Mouse (Mus musculus) olfactory bulb, adult 2 months (tissue): ENCODE measurements around the gene Efnb2. TPM values are rescaled to one million over a fixed set of nuclear protein-coding genes. Genes with fewer than 3 reads are reported as not detected.

Experiments
- H3K27ac ChIP-seq: fragments of 200-500 bp; 2 replicates; pipeline ENCODE4 v1.5.1; 2012; ENCODE audit warnings: low read depth, low read length; ENCODE audit not compliant: insufficient read depth
- H3K4me1 ChIP-seq: fragments of 200-500 bp; 2 replicates; pipeline ENCODE4 v1.6.1; 2012; ENCODE audit warnings: low read length; ENCODE audit not compliant: control insufficient read depth, insufficient read depth
- H3K4me3 ChIP-seq: fragments of 200-500 bp; 2 replicates; pipeline ENCODE4 v1.5.1; 2012; ENCODE audit warnings: mild to moderate bottlenecking, low read depth, low read length, moderate library complexity; ENCODE audit not compliant: insufficient read depth
- CTCF ChIP-seq: fragments of 200-500 bp; IDR thresholded peaks from 2 replicates; pipeline ENCODE4 v1.5.1; 2012; ENCODE audit warnings: low read depth, mild to moderate bottlenecking, low read length, moderate library complexity; ENCODE audit not compliant: insufficient read depth
- POLR2A ChIP-seq: fragments of 200-500 bp; IDR thresholded peaks from 2 replicates; pipeline ENCODE4 v1.6.1; 2012; ENCODE audit warnings: mild to moderate bottlenecking, low read depth, low read length, moderate library complexity; ENCODE audit not compliant: insufficient read depth
- WGBS: fragments of 180-500 bp; shearing (Covaris S2); methylation state at CpG from one replicate; pipeline ENCODE4 v1.1.7; 2018; 5-methylcytosine and 5-hydroxymethylcytosine counted together
- polyA plus RNA-seq: library from polyadenylated mRNA; stranded (reverse); fragments of >200 nt; gene quantifications from 2 replicates; pipeline ENCODE4 v1.2.4, GENCODE M21; 2012; ENCODE audit warnings: low replicate concordance; ENCODE audit not compliant: missing spikeins, insufficient read depth, insufficient read length

Gene Efnb2
- polyA plus RNA-seq, 1 experiment, result not detected

- peaks cover 11% of the 10 kb centered on the region for H3K4me1 ChIP-seq
- no peak overlapping the region for H3K4me3 ChIP-seq
- 74% methylated on average over 12 of the region's 12 CpGs for WGBS
- TF ChIP-seq CTCF, result no peak
- TF ChIP-seq POLR2A, result no peak
- H3K27ac ChIP-seq, result no peak overlapping the region
Measured at GRCm38 (mm10) chr8:8622031-8622430, 39.0 kb downstream of the Efnb2 start.

DNA sequence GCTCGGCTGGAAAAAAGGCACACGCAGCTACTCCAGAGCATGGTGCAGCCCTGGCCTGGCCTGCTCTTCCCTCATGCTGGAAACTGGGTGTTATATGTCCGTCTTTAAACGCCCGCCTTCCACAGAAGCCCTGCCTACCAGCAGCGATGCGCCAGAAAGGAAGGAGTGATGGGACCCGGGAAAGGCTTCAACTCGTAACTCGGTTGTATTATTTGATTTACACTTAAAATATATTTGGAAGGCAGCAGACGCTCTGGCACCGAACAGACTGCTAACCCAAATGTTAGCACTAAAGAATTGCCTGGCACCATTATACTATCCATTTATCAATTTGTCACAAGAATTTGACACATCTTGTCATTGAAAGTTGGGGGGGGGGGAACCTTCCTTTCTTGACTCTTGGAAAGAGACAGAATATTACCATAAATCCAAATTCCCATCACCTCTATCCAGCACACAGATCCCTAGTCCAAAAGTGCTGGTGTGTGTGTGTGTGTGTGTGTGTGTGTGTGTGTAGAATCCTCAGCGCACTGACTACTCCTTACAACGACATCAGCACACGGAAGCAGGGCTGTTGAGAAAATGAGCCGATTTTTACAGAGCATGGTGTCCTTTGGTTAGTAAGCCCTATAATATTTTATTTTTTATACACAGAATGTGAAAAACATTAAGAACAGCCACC is 39.7 kb downstream of the Efnb2 start:
- TF ChIP-seq POLR2A (no peak), CTCF (no peak)
- Histone ChIP-seq H3K4me1 (peaks cover 11% of the 10 kb centered on the region), H3K4me3 (no peak overlapping the region), H3K27ac (no peak overlapping the region)
- 87% methylated on average over 16 of the region's 16 CpGs for WGBS

- Histone ChIP-seq H3K4me1 (peaks cover 11% of the 10 kb centered on the region), H3K27ac (no peak overlapping the region), H3K4me3 (no peak overlapping the region)
- 91% methylated on average over 21 of the region's 21 CpGs for WGBS
- TF ChIP-seq CTCF (no peak), POLR2A (no peak)
Measured at GRCm38 (mm10) chr8:8620536-8620935, 40.5 kb downstream of the Efnb2 start.

DNA sequence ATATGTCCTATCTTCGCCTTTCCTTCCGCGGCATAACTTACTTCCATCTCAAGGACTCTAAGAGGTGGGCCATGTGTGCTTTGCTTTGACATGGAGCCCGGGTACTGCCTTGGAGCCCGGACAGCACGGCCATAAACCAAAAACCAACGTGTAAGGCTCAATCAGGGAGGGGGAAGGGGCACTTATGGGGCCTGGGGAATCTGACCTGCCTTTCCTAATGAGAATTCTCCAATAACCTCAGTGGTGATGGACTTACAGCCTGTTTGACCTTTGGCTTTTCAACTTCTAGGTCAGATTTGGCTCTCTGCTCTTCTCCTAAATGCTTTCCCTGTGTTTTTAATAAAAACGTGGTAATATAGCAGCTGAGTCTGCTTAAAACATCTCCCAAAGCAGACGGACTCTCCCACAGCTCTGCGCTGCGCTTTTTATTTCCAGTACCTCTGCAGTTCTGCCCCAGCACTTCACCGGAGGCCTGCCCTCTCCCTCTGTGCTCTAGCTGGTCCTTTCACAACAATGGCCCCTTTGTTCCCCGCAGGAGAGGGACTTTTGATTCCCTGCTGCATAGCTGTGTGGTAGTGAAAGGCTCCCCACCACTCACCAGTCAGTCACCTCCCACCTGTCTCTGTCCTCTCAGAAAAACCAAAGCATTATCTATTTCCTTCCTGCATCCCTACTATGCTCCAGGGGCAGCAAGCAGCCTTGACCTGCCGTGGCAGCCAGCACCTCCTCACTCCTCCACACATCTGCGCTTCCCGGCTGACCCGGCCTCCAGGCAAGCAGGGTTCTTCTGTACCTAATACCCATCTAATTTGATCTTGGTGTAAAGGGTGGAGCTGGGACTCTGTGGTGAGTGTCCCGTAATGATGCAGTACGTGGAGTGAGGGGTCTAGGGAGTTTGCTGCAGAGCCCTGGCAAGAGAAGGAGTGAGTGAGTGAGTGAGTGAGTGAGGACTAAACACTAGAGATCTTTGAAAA is 41.5 kb downstream of the Efnb2 start:
- no peak overlapping the region for H3K4me3 ChIP-seq

GRCm38 (mm10) chr8:8613844-8614243 is 47.2 kb downstream of the Efnb2 start:
- Histone ChIP-seq H3K4me3 (no peak overlapping the region), H3K27ac (no peak overlapping the region), H3K4me1 (no peaks in the 10 kb centered on the region)
- no peak for TF ChIP-seq POLR2A
- TF ChIP-seq CTCF, result no peak
- 83% methylated on average over 1 of the region's 1 CpGs for WGBS

More for the DNA sequence above, 41.5 kb downstream of the Efnb2 start:
- TF ChIP-seq POLR2A (no peak), CTCF (no peak)
- 67% methylated on average over 19 of the region's 19 CpGs for WGBS
- Histone ChIP-seq H3K27ac (no peak overlapping the region), H3K4me1 (peaks cover 11% of the 10 kb centered on the region)

- Histone ChIP-seq H3K27ac (no peak overlapping the region), H3K4me1 (no peaks in the 10 kb centered on the region), H3K4me3 (no peak overlapping the region)
- no peak for TF ChIP-seq CTCF
- no peak for TF ChIP-seq POLR2A
- 91% methylated on average over 4 of the region's 4 CpGs for WGBS
Measured at GRCm38 (mm10) chr8:8611928-8612327, 49.1 kb downstream of the Efnb2 start.

DNA sequence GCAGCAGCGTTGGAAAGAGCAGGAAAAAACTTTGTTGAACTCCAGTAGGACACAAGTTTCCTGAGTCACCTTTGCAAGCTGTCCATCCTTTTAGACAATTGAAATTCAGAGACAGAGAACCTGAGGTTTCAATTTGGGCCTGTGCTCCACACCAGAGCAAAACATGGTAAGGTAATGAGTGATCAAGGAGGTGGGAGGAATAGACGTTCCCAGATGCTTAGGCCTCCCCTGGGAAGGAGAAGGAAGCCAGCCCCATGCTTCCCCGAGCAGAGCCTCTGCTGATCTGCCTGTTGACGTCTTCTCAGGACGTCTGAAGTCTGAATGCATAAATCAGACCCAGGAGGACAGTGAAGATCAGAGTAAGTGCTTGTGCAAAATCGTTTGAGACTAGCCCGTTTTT is 51.3 kb downstream of the Efnb2 start:
- no peaks in the 10 kb centered on the region for H3K4me1 ChIP-seq
- 60% methylated on average over 7 of the region's 7 CpGs for WGBS
- no peak overlapping the region for H3K4me3 ChIP-seq
- TF ChIP-seq CTCF, result no peak
- TF ChIP-seq POLR2A, result no peak
- no peak overlapping the region for H3K27ac ChIP-seq

DNA sequence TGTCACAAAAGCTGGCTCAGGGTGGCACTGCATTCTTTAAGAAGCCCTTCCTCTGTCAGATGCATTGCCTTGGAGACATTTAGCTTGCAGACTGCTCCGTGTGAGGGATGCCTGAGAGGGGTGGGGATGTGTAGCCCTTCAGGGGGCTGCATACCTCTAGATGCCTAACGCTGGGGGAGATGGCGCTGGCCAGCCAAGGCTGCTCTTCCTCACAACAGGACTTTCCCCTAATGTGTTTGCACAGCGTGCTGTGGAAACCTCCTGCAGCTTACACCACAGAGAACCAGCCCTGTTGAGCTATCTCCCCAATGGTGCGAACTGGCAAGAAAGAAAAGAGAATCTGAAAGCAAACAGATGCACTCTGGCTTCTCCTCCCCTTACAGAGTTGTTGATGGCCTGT is 51.9 kb downstream of the Efnb2 start:
- Histone ChIP-seq H3K27ac (no peak overlapping the region), H3K4me3 (no peak overlapping the region), H3K4me1 (no peaks in the 10 kb centered on the region)
- no peak for TF ChIP-seq CTCF
- TF ChIP-seq POLR2A, result no peak
- WGBS, result 47% methylated on average over 5 of the region's 5 CpGs

- H3K27ac ChIP-seq, result no peak overlapping the region
- peaks cover 7% of the 10 kb centered on the region; the same call in 1 of the 2 replicates for H3K4me1 ChIP-seq
- WGBS, result 89% methylated on average over 4 of the region's 4 CpGs
- no peak overlapping the region for H3K4me3 ChIP-seq
- TF ChIP-seq POLR2A (no peak), CTCF (no peak)
Measured at GRCm38 (mm10) chr8:8605621-8606020, 55.4 kb downstream of the Efnb2 start.
